Mouse (Mus musculus) CH12.LX (cell line): ENCODE measurements around the gene Cbll1. TPM values are rescaled to one million over a fixed set of nuclear protein-coding genes. Genes with fewer than 3 reads are reported as not detected.

Source experiments
- DNase-seq: peaks from one replicate; pipeline ENCODE4 v3.0.0-alpha.2; 2013; ENCODE audit errors: extremely low read depth
- H3K27ac ChIP-seq: 2 replicates; pipeline ENCODE4 v1.5.1; 2012; ENCODE audit warnings: low read depth, mild to moderate bottlenecking, control low read depth, moderate library complexity; ENCODE audit not compliant: insufficient read depth
- H3K27me3 ChIP-seq: replicated peaks from 2 replicates; pipeline ENCODE3; 2012; ENCODE audit warnings: inconsistent platforms
- H3K36me3 ChIP-seq, 2 experiments: replicated peaks in 1 of 2; 2 replicates each; pipeline versions ENCODE3 to v1.6.1; 2012; ENCODE audit warnings: inconsistent platforms in 1 of 2, low read length in 1 of 2, mild to moderate bottlenecking in 1 of 2, mixed read lengths in 1 of 2, moderate library complexity in 1 of 2; ENCODE audit not compliant: control insufficient read depth in 1 of 2, insufficient read depth in 1 of 2
- H3K4me1 ChIP-seq, 2 experiments: 2 replicates each; pipeline ENCODE4 v1.6.1; 2012; ENCODE audit warnings: inconsistent platforms in 1 of 2, moderate library complexity in 1 of 2; ENCODE audit not compliant: insufficient read depth in 2 of 2, control insufficient read depth in 1 of 2
- H3K4me2 ChIP-seq: 2 replicates; pipeline ENCODE4 v1.6.1; 2012; ENCODE audit warnings: low read depth, mild to moderate bottlenecking, control low read depth; ENCODE audit not compliant: poor library complexity, insufficient read depth, severe bottlenecking
- H3K4me3 ChIP-seq, 3 experiments: fragments of 150-350 bp in 1 of 3; sonication (generic) in 1 of 3; replicated peaks in 1 of 3; 2 replicates each; pipeline versions ENCODE3 to v1.5.1; 2011 to 2012; ENCODE audit warnings: low read depth in 2 of 3, low read length in 2 of 3, mild to moderate bottlenecking in 2 of 3, moderate library complexity in 2 of 3, control low read depth in 1 of 3, improper control_type of control experiment in 1 of 3, inconsistent platforms in 1 of 3, mixed read lengths in 1 of 3; ENCODE audit not compliant: poor library complexity in 1 of 3
- H3K79me2 ChIP-seq: replicated peaks from 2 replicates; pipeline ENCODE4 v1.6.1; 2012; ENCODE audit warnings: mild to moderate bottlenecking, moderate library complexity; ENCODE audit not compliant: control insufficient read depth, poor library complexity, insufficient read depth, severe bottlenecking; ENCODE audit errors: extremely low read depth
- H3K9ac ChIP-seq: 2 replicates; pipeline ENCODE4 v1.6.1; 2012; ENCODE audit warnings: low read depth, mild to moderate bottlenecking, control low read depth, moderate library complexity; ENCODE audit not compliant: insufficient read depth
- H3K9me3 ChIP-seq: replicated peaks from 2 replicates; pipeline ENCODE3; 2012; ENCODE audit warnings: low read length, inconsistent platforms, mixed read lengths
- CHD2 ChIP-seq: IDR thresholded peaks from 2 replicates; pipeline ENCODE4 v1.6.1; 2011; ENCODE audit warnings: low read length, improper control_type of control experiment
- EP300 ChIP-seq: IDR thresholded peaks from 2 replicates; pipeline ENCODE4 v1.6.1; 2011; ENCODE audit warnings: low read length, improper control_type of control experiment
- HCFC1 ChIP-seq: IDR thresholded peaks from 2 replicates; pipeline ENCODE4 v1.6.1; 2012; ENCODE audit warnings: low read depth, mild to moderate bottlenecking, inconsistent platforms, low read length, improper control_type of control experiment
- JUN ChIP-seq: IDR thresholded peaks from 2 replicates; pipeline ENCODE4 v1.6.1; 2011; ENCODE audit warnings: low read depth, mild to moderate bottlenecking, low read length, improper control_type of control experiment, moderate library complexity; ENCODE audit not compliant: insufficient read depth
- JUND ChIP-seq: conservative IDR thresholded peaks from 2 replicates; pipeline ENCODE4 v1.6.1; 2011; ENCODE audit warnings: low read depth, low read length, improper control_type of control experiment
- MAFK ChIP-seq: IDR thresholded peaks from 2 replicates; pipeline ENCODE4 v1.6.1; 2011; ENCODE audit warnings: low read length, improper control_type of control experiment; ENCODE audit not compliant: insufficient replicate concordance
- MAX ChIP-seq: IDR thresholded peaks from 2 replicates; pipeline ENCODE4 v1.6.1; 2011; ENCODE audit warnings: low read length, improper control_type of control experiment
- MEF2A ChIP-seq: IDR thresholded peaks from 2 replicates; pipeline ENCODE4 v1.6.1; 2014; ENCODE audit warnings: low read depth, mild to moderate bottlenecking, inconsistent platforms, low read length, improper control_type of control experiment, borderline replicate concordance
- MXI1 ChIP-seq: IDR thresholded peaks from 2 replicates; pipeline ENCODE4 v1.6.1; 2011; ENCODE audit warnings: mild to moderate bottlenecking, low read depth, low read length, improper control_type of control experiment
- MYC ChIP-seq: IDR thresholded peaks from 2 replicates; pipeline ENCODE4 v1.6.1; 2011; ENCODE audit warnings: low read depth, mild to moderate bottlenecking, improper control_type of control experiment, low read length
- NELFE ChIP-seq: IDR thresholded peaks from 2 replicates; pipeline ENCODE4 v1.6.1; 2011; ENCODE audit warnings: low read depth, low read length, improper control_type of control experiment
- PAX5 ChIP-seq: IDR thresholded peaks from 2 replicates; pipeline ENCODE4 v1.6.1; 2012; ENCODE audit warnings: low read length, inconsistent platforms, mixed read lengths
- POLR2A ChIP-seq: IDR thresholded peaks from 2 replicates; pipeline ENCODE4 v1.6.1; 2011; ENCODE audit warnings: low read depth, mild to moderate bottlenecking, improper control_type of control experiment, low read length
- SIN3A ChIP-seq: IDR thresholded peaks from 2 replicates; pipeline ENCODE4 v1.6.1; 2012; ENCODE audit warnings: low read length, improper control_type of control experiment, inconsistent platforms
- SMC3 ChIP-seq: IDR thresholded peaks from 2 replicates; pipeline ENCODE4 v1.6.1; 2011; ENCODE audit warnings: low read depth, low read length, improper control_type of control experiment
- TCF12 ChIP-seq: IDR thresholded peaks from 2 replicates; pipeline ENCODE4 v1.6.1; 2014; ENCODE audit warnings: low read depth, mild to moderate bottlenecking, inconsistent platforms, low read length, improper control_type of control experiment
- USF2 ChIP-seq: conservative IDR thresholded peaks from 2 replicates; pipeline ENCODE4 v1.6.1; 2011; ENCODE audit warnings: low read depth, low read length, improper control_type of control experiment
- ZMIZ1 ChIP-seq: IDR thresholded peaks from 2 replicates; pipeline ENCODE4 v1.6.1; 2012; ENCODE audit warnings: low read depth, mild to moderate bottlenecking, inconsistent platforms, low read length, improper control_type of control experiment
- ZNF384 ChIP-seq: IDR thresholded peaks from 2 replicates; pipeline ENCODE4 v1.6.1; 2012; ENCODE audit warnings: low read depth, low read length, improper control_type of control experiment, inconsistent platforms
- dilution Hi-C: fragments of 300-500 bp; cut with MboI; formaldehyde crosslinking; loops from 2 replicates; pipeline ENCODE4 v1.14.3; 2020; ENCODE audit warnings: low sequenced_read_pairs; ENCODE audit not compliant: extremely low pct_unique_long_range_greater_than_20kb, extremely low pct_ligation_motif_present
- in situ Hi-C: fragments of 300-500 bp; cut with MboI; formaldehyde crosslinking; loops from 3 replicates; pipeline ENCODE4 v1.14.3; 2019; ENCODE audit warnings: low sequenced_read_pairs, low pct_ligation_motif_present, low pct_unique_long_range_greater_than_20kb, mixed read lengths
- polyA plus RNA-seq: library from polyadenylated mRNA; unstranded; fragments of >175 nt; gene quantifications from 2 replicates; pipeline ENCODE4 v1.2.1, GENCODE M21; 2012; ENCODE audit warnings: low read depth; ENCODE audit not compliant: insufficient read length
- total RNA-seq, 2 experiments: library from RNA; depleted of rRNA; stranded (reverse); fragments of 300-350 nt in 1 of 2; fragments of >200 nt in 1 of 2; gene quantifications; 2 replicates each; pipeline ENCODE4 v1.2.3; 2012 to 2014

Gene Cbll1
- total and polyA plus RNA-seq, 3 experiments = 4.5 to 18.8 (median 5.2) TPM

GRCm38 (mm10) chr12:31546061-31546460 is 46.6 kb upstream of the Cbll1 start:
- Histone ChIP-seq H3K79me2 (no peaks in the 10 kb centered on the region), H3K9ac (no peak overlapping the region), H3K4me1 (peaks cover 2 to 11% of the 10 kb centered on the region in 2 experiments; a peak in 3 of 4 replicates), H3K27me3 (no peaks in the 10 kb centered on the region), H3K4me2 (no peak overlapping the region), H3K9me3 (no peaks in the 10 kb centered on the region), H3K36me3 (no peaks in the 10 kb centered on the region), H3K27ac (no peak overlapping the region), H3K4me3 (no peak overlapping the region)
- dilution Hi-C loops (no loop called here), in situ Hi-C loops (no loop called here)
- DNase-seq = peak; percentile 15
- no peak for TF ChIP-seq HCFC1
- TF ChIP-seq JUND = 0 out of 2 replicates have a peak, but pooled peaks have one; percentile 36
- no peak for TF ChIP-seq USF2
- no peak for TF ChIP-seq POLR2A
- 0 out of 2 replicates have a peak, but pooled peaks have one; percentile 51 for TF ChIP-seq MEF2A
- TF ChIP-seq JUN = peak; percentile 32; the same call in 1 of the 2 replicates
- no peak for TF ChIP-seq MAX
- no peak for TF ChIP-seq MYC
- peak; percentile 58; the same call in 1 of the 2 replicates for TF ChIP-seq ZNF384
- no peak for TF ChIP-seq ZMIZ1
- TF ChIP-seq PAX5 = no peak
- TF ChIP-seq CHD2 = no peak
- TF ChIP-seq TCF12 = no peak
- TF ChIP-seq EP300 = no peak
- TF ChIP-seq, all 38 proteins: peak for 4

DNA sequence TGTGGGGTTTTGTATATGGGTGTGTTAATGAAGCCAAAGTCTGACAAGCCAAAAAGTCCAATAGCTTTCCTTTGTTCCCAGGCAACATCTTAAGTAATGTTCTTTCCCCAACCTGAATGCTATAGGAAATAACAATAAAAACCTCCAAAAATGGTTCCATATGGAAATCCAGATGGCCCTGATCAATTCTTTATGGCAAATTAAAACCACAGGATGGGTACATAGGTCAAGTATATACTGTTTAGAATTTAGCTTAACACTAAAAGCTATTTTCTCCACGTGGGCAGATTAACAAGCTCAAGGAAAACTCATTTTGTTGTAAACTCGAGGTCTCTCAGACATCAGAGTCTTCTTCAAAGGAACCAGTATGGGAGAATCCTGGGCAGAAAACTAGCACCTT is 45.8 kb upstream of the Cbll1 start:
- peaks cover 2 to 7% of the 10 kb centered on the region in 2 experiments; a peak in 3 of 4 replicates for H3K4me1 ChIP-seq
- TF ChIP-seq MAFK (no peak), MXI1 (no peak), TCF12 (no peak), SMC3 (no peak), HCFC1 (no peak), SIN3A (no peak), USF2 (no peak), NELFE (no peak)
- TF ChIP-seq, all 38 proteins: peak for 0
- no peak overlapping the region for H3K27ac ChIP-seq
- no peak overlapping the region for H3K9ac ChIP-seq
- no peak overlapping the region for H3K4me2 ChIP-seq
- no peak for DNase-seq
- H3K27me3 ChIP-seq = no peaks in the 10 kb centered on the region
- no peaks in the 10 kb centered on the region for H3K9me3 ChIP-seq
- dilution Hi-C loops (no loop called here), in situ Hi-C loops (no loop called here)
- H3K36me3 ChIP-seq = no peaks in the 10 kb centered on the region
- H3K79me2 ChIP-seq = no peaks in the 10 kb centered on the region
- no peak overlapping the region for H3K4me3 ChIP-seq
